Comparison of ENCODE assay signal across 18 mouse cellular contexts in the genomic region with DNA sequence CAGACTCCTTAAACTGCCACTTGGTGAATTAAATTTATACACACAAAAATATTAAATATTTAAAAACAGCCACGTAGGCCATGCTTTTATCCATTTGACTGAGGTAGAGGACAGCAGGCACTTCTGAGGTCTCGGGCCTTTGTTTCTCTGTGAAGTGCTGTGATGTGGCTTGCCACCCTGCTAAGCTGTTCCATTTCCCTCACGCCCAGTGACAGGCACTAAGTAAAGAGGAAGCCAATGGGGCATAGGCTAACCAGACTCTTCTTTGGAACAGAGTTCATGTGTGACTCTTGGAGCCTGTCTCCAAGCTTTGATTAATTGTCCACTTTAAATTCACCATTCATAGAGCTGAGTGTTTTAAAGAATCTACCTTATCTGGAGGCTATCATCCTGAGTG.
DNase-seq lines count a peak whose midpoint lies in the region; ATAC-seq lines count a peak whose summit lies in the region.
"Had no signal": no experiment of that assay in that cellular context is flagged by ENCODE, and none has a peak within 500 bp of the region (broad histone marks: within the 10 kb centered on the region; RNA-seq: fewer than 3 reads in every experiment).

No protein-coding gene starts in this region.

- H3K27me3 ChIP-seq in lung, embryonic 16.5 days (ENCODE audit: control insufficient read depth, insufficient read depth, low read depth, low read length), result no peaks in the 10 kb centered on the region
- no peaks in the 10 kb centered on the region for H3K27me3 ChIP-seq in forebrain, embryonic 15.5 days
- H3K27me3 ChIP-seq: hindbrain, embryonic 12.5 days; megakaryocyte, embryonic 14.5 days had no signal

- DNase-seq in heart, adult 11 months, result peak; percentile 75
- no peak for DNase-seq in heart, adult 8-10 months (ENCODE audit: low spot score)
- no peak for DNase-seq in lung, postnatal 4 days
- DNase-seq in naive thymus-derived CD4-positive, alpha-beta T cell, adult 2 months (ENCODE audit: low read depth), result peak; percentile 39
- DNase-seq: cerebellum, adult 9-11 months; gastrocnemius, adult 2 months; kidney, adult 18-20 months; right cerebral cortex, postnatal 4 days had no signal

- no peaks in the 10 kb centered on the region for H3K9me3 ChIP-seq in lung, embryonic 16.5 days (ENCODE audit: control insufficient read depth, low read length)
- no peaks in the 10 kb centered on the region for H3K9me3 ChIP-seq in forebrain, embryonic 15.5 days
- H3K9me3 ChIP-seq: forebrain, embryonic 10.5 days; G1E; hindbrain, embryonic 12.5 days; megakaryocyte, embryonic 14.5 days had no signal

- no peak overlapping the region for H3K4me3 ChIP-seq in lung, embryonic 16.5 days (ENCODE audit: low read length)
- H3K4me3 ChIP-seq in brown adipose tissue, adult 24 weeks (ENCODE audit: insufficient read depth, low read depth, low read length), result no peak overlapping the region
- no peak overlapping the region for H3K4me3 ChIP-seq in forebrain, embryonic 15.5 days
- H3K4me3 ChIP-seq: forebrain, embryonic 10.5 days; hindbrain, embryonic 12.5 days; left cerebral cortex, adult 2 months; megakaryocyte, embryonic 14.5 days; myocyte had no signal

- H3K36me3 ChIP-seq in lung, embryonic 16.5 days (ENCODE audit: control insufficient read depth, insufficient read depth, low read length), result no peaks in the 10 kb centered on the region
- no peaks in the 10 kb centered on the region for H3K36me3 ChIP-seq in forebrain, embryonic 15.5 days
- H3K36me3 ChIP-seq: forebrain, embryonic 10.5 days; hindbrain, embryonic 12.5 days had no signal

- H3K27ac ChIP-seq in lung, embryonic 16.5 days (ENCODE audit: low read length), result no peak overlapping the region
- H3K27ac ChIP-seq in brown adipose tissue, adult 24 weeks (replicated peaks; ENCODE audit: low read depth, low read length), result peak overlapping the region; percentile 60
- H3K27ac ChIP-seq in forebrain, embryonic 15.5 days (replicated peaks), result no peak overlapping the region
- H3K27ac ChIP-seq: forebrain, embryonic 10.5 days; hindbrain, embryonic 12.5 days; left cerebral cortex, adult 2 months had no signal

- H3K4me1 ChIP-seq in lung, embryonic 16.5 days (replicated peaks; ENCODE audit: control insufficient read depth, insufficient read depth, low read length), result 0 out of 2 replicates have a peak, but pooled peaks cover 4% of the 10 kb centered on the region
- no peaks in the 10 kb centered on the region; the same call in 1 of the 2 replicates for H3K4me1 ChIP-seq in brown adipose tissue, adult 24 weeks (ENCODE audit: control insufficient read depth, insufficient read depth, insufficient read length, low read length)
- H3K4me1 ChIP-seq in forebrain, embryonic 15.5 days, result no peaks in the 10 kb centered on the region
- H3K4me1 ChIP-seq: forebrain, embryonic 10.5 days; hindbrain, embryonic 12.5 days had no signal

- H3K9ac ChIP-seq in lung, embryonic 16.5 days (ENCODE audit: low read length), result no peak overlapping the region
- H3K9ac ChIP-seq in forebrain, embryonic 15.5 days (replicated peaks), result no peak overlapping the region
- H3K9ac ChIP-seq: hindbrain, embryonic 12.5 days had no signal

- 47% methylated on average over 3 of the region's 3 CpGs for WGBS in lung, embryonic 16.5 days
- WGBS in forebrain, embryonic 15.5 days, result 86% methylated on average over 3 of the region's 3 CpGs

- no peak overlapping the region for H3K4me2 ChIP-seq in lung, embryonic 16.5 days (ENCODE audit: low read depth, low read length)
- H3K4me2 ChIP-seq in forebrain, embryonic 15.5 days (replicated peaks), result no peak overlapping the region
- H3K4me2 ChIP-seq: hindbrain, embryonic 12.5 days had no signal

- peak; percentile 36; the same call in 1 of the 2 replicates for ATAC-seq in lung, embryonic 16.5 days (ENCODE audit: low read depth)
- no peak for ATAC-seq in forebrain, embryonic 15.5 days (replicated peaks)
- no peak for ATAC-seq in cerebellum, adult (ENCODE audit: insufficient number of reproducible peaks, low FRiP score, low TSS enrichment)

Comparison
In these comparisons a context has a peak if more than half of its experiments do, and no peak if none do; other contexts are left out.
1. DNase-seq: peak in heart, adult 11 months (single experiment) and naive thymus-derived CD4-positive, alpha-beta T cell, adult 2 months (single experiment); none in heart, adult 8-10 months (single experiment) and lung, postnatal 4 days (0 of 2).